Mouse (Mus musculus) liver, embryonic 15.5 days (tissue): ENCODE results near the gene Fam185a. TPM values are rescaled to one million over a fixed set of nuclear protein-coding genes. Genes with fewer than 3 reads are reported as not detected.

Experiments used
- ATAC-seq: fragments of 200-750 bp; cut with Nextera tagmentation; 2 replicates; pipeline ENCODE4 v1.8.0; 2017; ENCODE audit warnings: moderate number of reproducible peaks, mild to moderate bottlenecking, moderate library complexity; ENCODE audit not compliant: insufficient read depth
- H3K27ac ChIP-seq: fragments of 300-500 bp; sonication (generic); replicated peaks from 2 replicates; pipeline ENCODE4 v1.5.1; 2015; ENCODE audit warnings: mild to moderate bottlenecking, inconsistent platforms
- H3K27me3 ChIP-seq: fragments of 300-500 bp; sonication (generic); 2 replicates; pipeline ENCODE4 v1.6.1; 2015; ENCODE audit warnings: mild to moderate bottlenecking, inconsistent platforms
- H3K36me3 ChIP-seq: fragments of 300-500 bp; sonication (generic); replicated peaks from 2 replicates; pipeline ENCODE4 v1.6.1; 2015; ENCODE audit warnings: moderate library complexity, mild to moderate bottlenecking, inconsistent platforms
- H3K4me1 ChIP-seq: fragments of 300-500 bp; sonication (generic); replicated peaks from 2 replicates; pipeline ENCODE4 v1.6.1; 2015; ENCODE audit warnings: inconsistent platforms
- H3K4me2 ChIP-seq: fragments of 300-500 bp; sonication (generic); 2 replicates; pipeline ENCODE4 v1.6.1; 2015; ENCODE audit warnings: moderate library complexity, mild to moderate bottlenecking, inconsistent platforms
- H3K4me3 ChIP-seq: fragments of 300-500 bp; sonication (generic); replicated peaks from 2 replicates; pipeline ENCODE4 v1.5.1; 2015; ENCODE audit warnings: mild to moderate bottlenecking, inconsistent platforms
- H3K9ac ChIP-seq: fragments of 300-500 bp; sonication (generic); 2 replicates; pipeline ENCODE4 v1.6.1; 2015; ENCODE audit warnings: moderate library complexity, mild to moderate bottlenecking, inconsistent platforms
- H3K9me3 ChIP-seq: fragments of 300-500 bp; sonication (generic); replicated peaks from 2 replicates; pipeline ENCODE4 v1.6.1; 2016; ENCODE audit warnings: inconsistent platforms
- WGBS: fragments of 180-500 bp; shearing (Covaris S2); methylation state at CpG from one replicate; pipeline ENCODE4 v1.1.7; 2015; ENCODE audit warnings: mixed read lengths; ENCODE audit not compliant: insufficient replicate concordance; 5-methylcytosine and 5-hydroxymethylcytosine counted together
- polyA plus RNA-seq: library from polyadenylated mRNA; unstranded; fragments of >200 nt; fragmentation: Nextera tagmentation; extraction: Ambion mirVana; gene quantifications from 2 replicates; pipeline ENCODE4 v1.2.1, GENCODE M21; 2015

Fam185a gene
- polyA plus RNA-seq, 1 experiment from 2014 or later = 3.0 TPM

DNA sequence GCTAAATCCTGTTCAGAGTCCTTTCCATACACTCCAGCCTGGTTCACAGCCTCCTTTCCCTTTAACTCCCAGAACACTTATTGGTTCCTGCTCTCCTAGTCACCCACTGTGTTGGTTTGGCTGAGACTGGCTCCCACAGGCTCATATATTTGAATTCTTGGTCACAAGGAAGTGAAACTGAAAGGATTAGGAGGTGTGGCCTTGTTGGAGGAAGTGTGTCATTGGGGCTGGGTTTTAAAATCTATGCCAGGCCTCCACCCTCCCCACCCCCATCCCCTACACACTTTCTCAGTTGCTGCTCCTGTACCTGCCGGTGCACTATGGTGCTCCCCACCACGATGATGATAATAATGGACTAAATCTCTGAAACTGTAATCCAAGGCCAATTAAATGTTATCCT is 92.8 kb downstream of the Fam185a start:
- Histone ChIP-seq H3K4me1 (no peaks in the 10 kb centered on the region), H3K4me3 (no peak overlapping the region), H3K9me3 (no peaks in the 10 kb centered on the region), H3K4me2 (no peak overlapping the region), H3K27ac (no peak overlapping the region), H3K27me3 (no peaks in the 10 kb centered on the region), H3K9ac (no peak overlapping the region), H3K36me3 (no peaks in the 10 kb centered on the region)
- WGBS = 72% methylated on average over 2 of the region's 2 CpGs
- no peak for ATAC-seq

- WGBS = 69% methylated on average over 4 of the region's 4 CpGs
Observed at GRCm38 (mm10) chr5:21518207-21518606, 93.4 kb downstream of the Fam185a start.

DNA sequence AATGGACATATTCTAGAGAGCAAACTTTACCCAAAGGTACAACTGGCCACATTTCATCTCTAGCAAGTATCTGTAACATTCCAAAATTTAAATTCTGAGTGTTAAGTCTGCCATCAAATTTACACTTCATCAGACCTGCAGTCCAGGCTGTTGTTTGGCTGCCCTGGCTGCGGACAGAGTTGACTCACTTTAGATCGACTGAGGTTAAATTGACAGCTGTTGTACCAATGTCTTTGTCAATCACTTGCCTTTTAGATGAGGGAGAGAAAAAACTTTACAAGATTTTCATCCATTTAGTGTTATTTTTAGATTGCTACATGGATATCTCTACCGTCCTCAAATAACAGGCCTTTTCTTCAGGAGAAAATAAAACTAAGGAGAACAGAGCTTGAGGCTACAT is 94.4 kb downstream of the Fam185a start:
- Histone ChIP-seq H3K4me2 (no peak overlapping the region), H3K4me3 (no peak overlapping the region), H3K27me3 (no peaks in the 10 kb centered on the region), H3K9me3 (no peaks in the 10 kb centered on the region), H3K9ac (no peak overlapping the region), H3K27ac (no peak overlapping the region), H3K4me1 (no peaks in the 10 kb centered on the region), H3K36me3 (no peaks in the 10 kb centered on the region)
- WGBS = 74% methylated on average over 3 of the region's 3 CpGs
- no peak for ATAC-seq

More at GRCm38 (mm10) chr5:21518207-21518606, 93.4 kb downstream of the Fam185a start:
- no peak overlapping the region for H3K27ac ChIP-seq
- H3K27me3 ChIP-seq = no peaks in the 10 kb centered on the region
- H3K4me3 ChIP-seq = no peak overlapping the region
- no peak overlapping the region for H3K9ac ChIP-seq
- ATAC-seq = no peak
- H3K4me1 ChIP-seq = no peaks in the 10 kb centered on the region
- H3K4me2 ChIP-seq = no peak overlapping the region
- no peaks in the 10 kb centered on the region for H3K9me3 ChIP-seq
- H3K36me3 ChIP-seq = no peaks in the 10 kb centered on the region

- no peak overlapping the region for H3K4me3 ChIP-seq
- no peak overlapping the region for H3K9ac ChIP-seq
- 52% methylated on average over 11 of the region's 11 CpGs for WGBS
- H3K27me3 ChIP-seq = no peaks in the 10 kb centered on the region
- no peaks in the 10 kb centered on the region for H3K4me1 ChIP-seq
- no peak for ATAC-seq
- H3K27ac ChIP-seq = no peak overlapping the region
- no peaks in the 10 kb centered on the region for H3K9me3 ChIP-seq
- H3K4me2 ChIP-seq = no peak overlapping the region
- no peaks in the 10 kb centered on the region for H3K36me3 ChIP-seq
Observed at GRCm38 (mm10) chr5:21526835-21527485, 102.2 kb downstream of the Fam185a start.

DNA sequence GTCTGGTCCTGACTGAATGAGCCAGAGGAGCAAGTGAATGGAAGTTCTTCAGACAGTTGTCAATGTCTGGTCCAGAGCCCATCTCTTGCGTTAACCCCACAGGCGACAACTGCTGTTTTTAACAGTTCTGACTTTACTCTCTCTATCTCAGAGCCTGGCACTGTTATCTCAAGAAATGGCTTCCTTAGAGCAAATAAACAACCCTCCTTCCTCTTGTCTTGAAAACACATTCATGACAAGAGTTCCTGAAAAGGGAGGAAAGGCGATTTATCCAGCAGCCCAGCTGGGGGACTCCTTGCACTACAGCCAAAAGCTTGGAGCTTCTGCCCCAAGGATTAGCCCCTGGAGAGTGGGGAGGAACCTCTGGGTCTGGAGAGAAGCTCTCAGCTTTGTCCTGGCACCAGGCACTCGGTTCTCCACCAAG is 102.7 kb downstream of the Fam185a start:
- H3K27ac ChIP-seq = no peak overlapping the region
- no peaks in the 10 kb centered on the region for H3K9me3 ChIP-seq
- no peaks in the 10 kb centered on the region for H3K4me1 ChIP-seq
- no peaks in the 10 kb centered on the region for H3K36me3 ChIP-seq
- H3K4me3 ChIP-seq = no peak overlapping the region
- H3K27me3 ChIP-seq = no peaks in the 10 kb centered on the region
- ATAC-seq = no peak
- 16% methylated on average over 4 of the region's 4 CpGs for WGBS
- no peak overlapping the region for H3K9ac ChIP-seq
- H3K4me2 ChIP-seq = no peak overlapping the region

GRCm38 (mm10) chr5:21528068-21528842 is 103.5 kb downstream of the Fam185a start:
- no peaks in the 10 kb centered on the region for H3K4me1 ChIP-seq
- no peak overlapping the region for H3K27ac ChIP-seq
- no peaks in the 10 kb centered on the region for H3K36me3 ChIP-seq
- no peak for ATAC-seq
- 60% methylated on average over 15 of the region's 15 CpGs for WGBS
- no peaks in the 10 kb centered on the region for H3K27me3 ChIP-seq
- H3K4me2 ChIP-seq = no peak overlapping the region
- H3K4me3 ChIP-seq = no peak overlapping the region
- no peak overlapping the region for H3K9ac ChIP-seq
- H3K9me3 ChIP-seq = no peaks in the 10 kb centered on the region

DNA sequence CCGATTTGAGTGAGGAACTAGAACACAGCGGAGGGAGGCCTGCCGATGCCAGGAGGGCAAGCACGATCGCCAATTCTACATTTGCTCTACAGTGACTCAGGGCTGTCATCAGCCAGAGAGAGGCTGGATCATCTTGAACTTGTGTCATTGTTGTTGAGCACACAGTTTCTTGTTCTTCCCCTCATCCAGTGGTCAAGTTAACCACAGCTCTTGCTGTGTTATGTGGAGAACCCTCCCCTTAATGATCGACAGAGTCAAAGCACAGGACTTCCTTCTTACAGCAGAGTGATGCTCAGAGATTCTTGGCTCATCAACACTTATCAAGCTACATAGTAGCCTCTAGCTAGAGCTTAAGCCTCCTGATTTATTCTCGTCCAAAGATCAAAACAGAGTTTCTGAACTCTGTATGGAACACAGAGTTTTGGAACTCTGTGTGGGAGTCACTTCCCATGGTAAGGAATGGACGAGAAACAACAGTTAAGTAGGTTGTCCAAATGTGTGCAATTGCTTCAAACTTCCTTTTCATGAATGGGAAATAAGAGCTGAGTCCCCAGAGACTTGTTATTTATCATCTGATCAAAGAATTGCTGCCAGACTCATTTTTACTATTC is 104.5 kb downstream of the Fam185a start:
- ATAC-seq = no peak
- Histone ChIP-seq H3K4me3 (no peak overlapping the region), H3K9me3 (no peaks in the 10 kb centered on the region), H3K4me2 (no peak overlapping the region), H3K4me1 (no peaks in the 10 kb centered on the region), H3K27ac (no peak overlapping the region), H3K9ac (no peak overlapping the region), H3K27me3 (no peaks in the 10 kb centered on the region), H3K36me3 (no peaks in the 10 kb centered on the region)
- WGBS = 62% methylated on average over 8 of the region's 8 CpGs

Other genes starting within 250 kb of the Fam185a start
- 1.9 and 2.2 TPM in 2 replicates for gene Gsap, start 238.7 kb upstream of the Fam185a start, polyA plus RNA-seq
- 2.2 and 2.7 TPM in 2 replicates for gene Fgl2, start 52.3 kb upstream of the Fam185a start, polyA plus RNA-seq
- gene Ccdc146, start 281 bp upstream of the Fam185a start, polyA plus RNA-seq = not detected in 2 replicates
- 2.0 and 2.5 TPM in 2 replicates for gene Lrrc17, start 118.6 kb downstream of the Fam185a start, polyA plus RNA-seq
- 0.08 and 0.16 TPM in 2 replicates for gene Fbxl13, start 220.7 kb downstream of the Fam185a start, polyA plus RNA-seq
- gene Armc10, start 220.9 kb downstream of the Fam185a start, polyA plus RNA-seq = 5.7 TPM in 2 replicates